ENCODE assay signal across 9 mouse cellular contexts in genomic region chr12:88722031-88722690, GRCm38 (mm10). TPM values are rescaled to one million over a fixed set of nuclear protein-coding genes. Genes with fewer than 3 reads are reported as not detected.
DNase-seq lines count a peak whose midpoint lies in the region; ATAC-seq and TF ChIP-seq lines count a peak whose summit lies in the region.
"Had no signal": no experiment of that assay in that cellular context is flagged by ENCODE, and none has a peak within 500 bp of the region (broad histone marks: within the 10 kb centered on the region; RNA-seq: fewer than 3 reads in every experiment).

No protein-coding gene starts in this region.

- H3K36me3 ChIP-seq in heart, postnatal 0 days (replicated peaks; ENCODE audit: control insufficient read depth, insufficient read depth, low read length): no peaks in the 10 kb centered on the region
- H3K36me3 ChIP-seq in forebrain, embryonic 15.5 days: no peaks in the 10 kb centered on the region
- H3K36me3 ChIP-seq in midbrain, embryonic 10.5 days: no peaks in the 10 kb centered on the region

- 23% methylated on average over 3 of the region's 3 CpGs for WGBS in heart, postnatal 0 days
- WGBS in forebrain, embryonic 15.5 days: 39% methylated on average over 3 of the region's 3 CpGs
- WGBS in midbrain, embryonic 10.5 days: 49% methylated on average over 3 of the region's 3 CpGs
- WGBS in cerebellum, adult 2 months: 29% methylated on average over 3 of the region's 3 CpGs

- peak overlapping the region; percentile 34; the same call in 1 of the 2 replicates for H3K4me2 ChIP-seq in heart, postnatal 0 days (ENCODE audit: low read depth, low read length)
- H3K4me2 ChIP-seq in forebrain, embryonic 15.5 days (replicated peaks): peak overlapping the region; percentile 53

- TF ChIP-seq POLR2A in cortical plate, adult 2 months (IDR thresholded peaks at IDR 0.05; ENCODE audit: extremely low read depth, insufficient read depth, low read length): no peak
- no peak for TF ChIP-seq POLR2A in cerebellum, adult 2 months (IDR thresholded peaks at IDR 0.05; ENCODE audit: borderline replicate concordance, insufficient read depth, low read length)

- no peak overlapping the region for H3K27ac ChIP-seq in heart, postnatal 0 days (ENCODE audit: low read depth)
- no peak overlapping the region for H3K27ac ChIP-seq in cortical plate, adult 2 months (ENCODE audit: insufficient read depth, low read length)
- peak overlapping the region; percentile 40; the same call in 1 of the 2 replicates for H3K27ac ChIP-seq in forebrain, embryonic 15.5 days (replicated peaks)
- H3K27ac ChIP-seq in midbrain, embryonic 10.5 days (replicated peaks): no peak overlapping the region; the same call in 1 of the 2 replicates
- no peak overlapping the region for H3K27ac ChIP-seq in cerebellum, adult 2 months (ENCODE audit: insufficient read depth, low read length)

- no peak overlapping the region for H3K9ac ChIP-seq in heart, postnatal 0 days (replicated peaks; ENCODE audit: low read depth, low read length)
- H3K9ac ChIP-seq in forebrain, embryonic 15.5 days (replicated peaks): peak overlapping the region; percentile 52; the same call in 1 of the 2 replicates

- no peaks in the 10 kb centered on the region for H3K4me1 ChIP-seq in heart, postnatal 0 days (ENCODE audit: control insufficient read depth, insufficient read depth)
- peaks cover 3% of the 10 kb centered on the region; the same call in 1 of the 2 replicates for H3K4me1 ChIP-seq in cortical plate, adult 2 months (ENCODE audit: control insufficient read depth, insufficient read depth, low read length)
- H3K4me1 ChIP-seq in forebrain, embryonic 15.5 days: peaks cover 7% of the 10 kb centered on the region
- H3K4me1 ChIP-seq in midbrain, embryonic 10.5 days: peaks cover 16% of the 10 kb centered on the region
- H3K4me1 ChIP-seq in cerebellum, adult 2 months (ENCODE audit: control insufficient read depth, insufficient read depth, low read length): no peaks in the 10 kb centered on the region

- ATAC-seq in heart, postnatal 0 days (ENCODE audit: insufficient read depth, low read depth): no peak
- no peak for ATAC-seq in forebrain, embryonic 15.5 days (replicated peaks)

- no peak for DNase-seq in heart, postnatal 0 days (ENCODE audit: low spot score)
- no peak for DNase-seq in heart, postnatal 25 days (ENCODE audit: low spot score)
- DNase-seq in midbrain, embryonic 10.5 days (ENCODE audit: low spot score): no peak
- DNase-seq in right cerebral cortex, postnatal 25 days: no peak
- no peak for DNase-seq in right cerebral cortex, postnatal 4 days
- no peak for DNase-seq in cerebellum, adult 2 months
- DNase-seq: thymus, postnatal 36 days had no signal

- no peaks in the 10 kb centered on the region for H3K27me3 ChIP-seq in heart, postnatal 0 days (ENCODE audit: control insufficient read depth, insufficient read depth, low read length)
- no peaks in the 10 kb centered on the region for H3K27me3 ChIP-seq in forebrain, embryonic 15.5 days
- no peaks in the 10 kb centered on the region for H3K27me3 ChIP-seq in midbrain, embryonic 10.5 days (ENCODE audit: low read depth, poor library complexity, severe bottlenecking)
- H3K27me3 ChIP-seq in cerebellum, adult 2 months (ENCODE audit: control insufficient read depth, insufficient read depth, low read length): no peaks in the 10 kb centered on the region; the same call in 1 of the 2 replicates

- no peak for TF ChIP-seq CTCF in heart, postnatal 0 days (IDR thresholded peaks at IDR 0.05; ENCODE audit: low read depth)
- no peak for TF ChIP-seq CTCF in cortical plate, adult 2 months (IDR thresholded peaks at IDR 0.05; ENCODE audit: extremely low read depth, insufficient read depth, low read length)
- no peak for TF ChIP-seq CTCF in cerebellum, adult 2 months (IDR thresholded peaks at IDR 0.05; ENCODE audit: borderline replicate concordance, insufficient read depth, low read depth, low read length)

- no peak overlapping the region; the same call in 1 of the 2 replicates for H3K4me3 ChIP-seq in heart, postnatal 0 days (ENCODE audit: low read depth, low read length)
- H3K4me3 ChIP-seq in cortical plate, adult 2 months (ENCODE audit: insufficient read depth, low read length): peak overlapping the region; percentile 65; the same call in 1 of the 2 replicates
- H3K4me3 ChIP-seq in forebrain, embryonic 15.5 days: peak overlapping the region; percentile 55
- H3K4me3 ChIP-seq in midbrain, embryonic 10.5 days: peak overlapping the region; percentile 55
- H3K4me3 ChIP-seq in cerebellum, adult 2 months (replicated peaks; ENCODE audit: insufficient read depth, low read depth, low read length): no peak overlapping the region

- H3K9me3 ChIP-seq in heart, postnatal 0 days (replicated peaks; ENCODE audit: control insufficient read depth, low read length): no peaks in the 10 kb centered on the region
- no peaks in the 10 kb centered on the region for H3K9me3 ChIP-seq in forebrain, embryonic 15.5 days
- no peaks in the 10 kb centered on the region for H3K9me3 ChIP-seq in midbrain, embryonic 10.5 days (replicated peaks)

- intact Hi-C loops in heart, postnatal 25 days (cut with DNase I): no loop called here

- TF ChIP-seq EP300 in heart, postnatal 0 days (IDR thresholded peaks at IDR 0.05; ENCODE audit: low read depth): no peak

RNA-seq across cellular contexts. Expression of gene Nrxn3, which starts 0.5 kb away (rescaled TPM):
- total RNA-seq in heart, postnatal 0 days (2014; rRNA removed; ENCODE audit: low replicate concordance): 1.8 and 9.4 TPM in 2 replicates
- 0.71 and 1.0 TPM in 2 replicates for polyA plus RNA-seq in heart, postnatal 0 days (2015; fragmentation: Nextera tagmentation; extraction: Ambion mirVana)
- under 1 TPM; 0.08 to 0.13 TPM for total RNA-seq in heart, postnatal 25 days (2021)
- polyA plus RNA-seq in cortical plate, adult 2 months (2012; rRNA removed): 60.9 and 70.2 TPM in 2 replicates
- polyA plus RNA-seq in forebrain, embryonic 15.5 days (2015; fragmentation: Nextera tagmentation; extraction: Ambion mirVana): 93.5 and 99.5 TPM in 2 replicates
- polyA plus RNA-seq in midbrain, embryonic 10.5 days (2016; fragmentation: Nextera tagmentation; extraction: Ambion mirVana): 5.2 and 18.0 TPM in 2 replicates
- polyA plus RNA-seq in cerebellum, adult 2 months (2012; rRNA removed): 101 and 107 TPM in 2 replicates

Comparison
In these comparisons a context has a peak if more than half of its experiments do, and no peak if none do; other contexts are left out.
1. H3K4me3 ChIP-seq: peak in cortical plate, adult 2 months (single experiment), forebrain, embryonic 15.5 days (single experiment) and midbrain, embryonic 10.5 days (single experiment); none in heart, postnatal 0 days (single experiment) and cerebellum, adult 2 months (single experiment).